Mouse (Mus musculus): Measurements from ENCODE around the gene Clrn3.

GRCm38 (mm10) chr7:135568550-135568949, 40.1 kb upstream of the Clrn3 start:
- TF ChIP-seq POLR2A (IDR thresholded peaks at IDR 0.05; ENCODE audit: borderline replicate concordance, extremely low read depth, insufficient read depth, insufficient read length, poor library complexity, severe bottlenecking) (no peak), CTCF (IDR thresholded peaks at IDR 0.05; ENCODE audit: borderline replicate concordance, extremely low read depth, insufficient read depth, insufficient read length) (no peak)

Data from brain, embryonic 14.5 days (tissue).